Mouse (Mus musculus): Measurements from ENCODE around the gene Slc16a7. TPM values are rescaled to one million over a fixed set of nuclear protein-coding genes. Genes with fewer than 3 reads are reported as not detected.

The Slc16a7 gene
- polyA plus RNA-seq, 1 experiment from 2014 or later, result 27.8 TPM

DNA sequence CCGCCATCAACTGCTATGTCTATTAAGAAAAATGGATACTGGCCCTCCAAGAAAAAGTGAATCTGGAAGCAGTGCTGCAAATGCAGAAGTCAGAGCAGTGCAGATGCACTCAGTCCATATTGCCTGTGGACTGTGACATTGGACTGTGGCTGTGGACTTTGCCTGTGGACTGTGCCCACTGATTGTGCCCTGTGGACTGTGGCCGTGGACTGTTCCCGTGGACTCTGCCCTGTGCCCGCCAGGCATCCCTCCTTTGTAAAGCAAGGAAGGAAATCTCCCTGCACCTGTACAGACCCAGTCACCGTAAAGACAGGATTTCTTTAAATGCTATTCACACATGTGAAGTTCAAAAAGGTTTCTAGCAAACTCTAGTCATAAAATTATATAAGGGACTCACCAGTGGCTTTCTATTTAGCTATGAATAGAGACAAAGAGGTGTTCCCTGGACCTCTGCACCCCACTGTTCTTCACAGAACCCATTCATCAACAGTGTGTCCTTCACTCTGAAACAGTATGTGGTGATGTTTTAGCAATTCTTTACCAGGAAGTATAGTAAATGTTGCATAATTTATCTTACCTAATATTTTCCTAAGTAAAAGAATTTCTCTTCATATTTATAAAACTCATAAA lies 114.6 kb downstream of the Slc16a7 start:
- 94% methylated on average over 5 of the region's 5 CpGs for WGBS
- H3K4me3 ChIP-seq (replicated peaks; ENCODE audit: low read depth, low read length), result no peak overlapping the region
- no peak overlapping the region for H3K4me2 ChIP-seq (ENCODE audit: low read length)
- no peaks in the 10 kb centered on the region for H3K4me1 ChIP-seq (replicated peaks; ENCODE audit: insufficient read depth, low read length)
- DNase-seq (ENCODE audit: low spot score) (no peak), ATAC-seq (replicated peaks; ENCODE audit: low FRiP score, low read depth) (no peak)
- H3K27ac ChIP-seq, result no peak overlapping the region
- H3K27me3 ChIP-seq (ENCODE audit: insufficient read depth, low read length), result no peaks in the 10 kb centered on the region
- H3K9ac ChIP-seq (ENCODE audit: low read depth, low read length), result no peak overlapping the region
- H3K9me3 ChIP-seq (replicated peaks; ENCODE audit: low read length), result no peaks in the 10 kb centered on the region
- TF ChIP-seq CTCF (IDR thresholded peaks at IDR 0.05; ENCODE audit: low read depth), result no peak
- H3K36me3 ChIP-seq (ENCODE audit: insufficient read depth, low read length), result no peaks in the 10 kb centered on the region

DNA sequence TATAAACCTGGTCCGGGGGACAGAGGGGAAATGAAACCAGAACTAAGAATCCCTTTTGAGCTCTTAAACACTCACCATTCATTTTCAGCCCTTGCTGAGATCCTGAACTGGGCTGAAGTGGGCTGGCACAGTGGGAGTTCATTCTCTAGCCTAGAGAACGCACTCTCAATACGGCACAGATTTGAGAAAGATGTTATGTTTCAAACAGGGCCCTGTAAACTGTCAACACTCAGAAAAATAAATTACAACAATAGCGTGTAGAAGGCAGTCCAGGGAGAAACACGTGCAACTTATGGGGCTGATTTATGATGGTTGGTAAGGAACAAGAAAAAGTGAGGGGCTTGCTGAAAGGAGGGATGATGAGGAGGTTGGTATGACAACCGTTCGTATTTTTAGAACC lies 115.5 kb downstream of the Slc16a7 start:
- Histone ChIP-seq H3K4me1 (replicated peaks; ENCODE audit: insufficient read depth, low read length) (no peaks in the 10 kb centered on the region), H3K4me2 (ENCODE audit: low read length) (no peak overlapping the region), H3K36me3 (ENCODE audit: insufficient read depth, low read length) (no peaks in the 10 kb centered on the region), H3K9ac (ENCODE audit: low read depth, low read length) (no peak overlapping the region), H3K4me3 (replicated peaks; ENCODE audit: low read depth, low read length) (no peak overlapping the region), H3K9me3 (replicated peaks; ENCODE audit: low read length) (no peaks in the 10 kb centered on the region), H3K27ac (no peak overlapping the region), H3K27me3 (ENCODE audit: insufficient read depth, low read length) (no peaks in the 10 kb centered on the region)
- DNase-seq (ENCODE audit: low spot score), result no peak
- TF ChIP-seq CTCF (IDR thresholded peaks at IDR 0.05; ENCODE audit: low read depth), result no peak
- no peak for ATAC-seq (replicated peaks; ENCODE audit: low FRiP score, low read depth)
- WGBS, result 49% methylated on average over 7 of the region's 7 CpGs

DNA sequence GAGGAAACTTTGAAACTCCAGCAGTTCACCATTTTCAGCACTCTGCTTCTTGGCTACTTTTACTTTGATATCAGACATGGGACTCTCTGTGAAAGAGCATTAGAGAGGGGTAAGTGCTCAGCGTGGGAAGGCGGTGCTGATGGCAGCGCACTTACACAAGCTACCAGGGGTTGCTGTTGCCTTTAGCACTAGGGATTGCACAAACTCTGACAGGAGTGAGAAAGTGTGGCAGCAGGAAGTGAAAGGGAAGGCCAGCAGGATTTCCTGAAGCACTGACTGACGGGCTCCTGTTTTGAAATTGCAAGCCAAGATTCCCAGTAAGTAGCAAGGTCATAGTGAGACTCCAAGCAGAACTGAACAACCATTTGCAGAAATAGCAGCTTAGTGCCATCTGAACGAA lies 117.8 kb downstream of the Slc16a7 start:
- Histone ChIP-seq H3K27me3 (ENCODE audit: insufficient read depth, low read length) (no peaks in the 10 kb centered on the region), H3K27ac (no peak overlapping the region)

DNA sequence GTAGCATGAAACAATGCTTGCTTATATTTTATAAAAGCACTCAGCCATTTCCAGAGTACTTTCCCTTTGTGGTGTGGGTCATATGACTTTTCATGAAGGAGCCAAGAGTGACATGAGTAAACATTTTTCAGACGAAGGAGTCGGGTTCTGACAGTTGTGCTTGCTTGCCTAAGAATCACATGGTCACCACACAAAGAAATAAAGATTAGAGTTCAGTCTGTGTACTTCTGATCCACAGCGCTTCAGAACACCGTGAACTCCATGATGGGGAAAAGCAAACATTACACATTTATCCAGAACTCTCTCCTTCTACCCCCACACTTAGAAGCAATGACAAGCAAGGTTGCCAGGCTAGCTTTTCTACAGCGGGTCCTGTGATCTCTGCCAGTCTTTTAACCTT lies 119.0 kb downstream of the Slc16a7 start:
- Histone ChIP-seq H3K9ac (ENCODE audit: low read depth, low read length) (no peak overlapping the region), H3K36me3 (ENCODE audit: insufficient read depth, low read length) (no peaks in the 10 kb centered on the region), H3K4me1 (replicated peaks; ENCODE audit: insufficient read depth, low read length) (no peaks in the 10 kb centered on the region), H3K4me2 (ENCODE audit: low read length) (no peak overlapping the region), H3K27me3 (ENCODE audit: insufficient read depth, low read length) (no peaks in the 10 kb centered on the region), H3K27ac (no peak overlapping the region; the same call in 1 of the 2 replicates), H3K9me3 (replicated peaks; ENCODE audit: low read length) (no peaks in the 10 kb centered on the region), H3K4me3 (replicated peaks; ENCODE audit: low read depth, low read length) (no peak overlapping the region)
- WGBS, result 51% methylated on average over 5 of the region's 5 CpGs
- no peak for DNase-seq (ENCODE audit: low spot score)
- ATAC-seq (replicated peaks; ENCODE audit: low FRiP score, low read depth), result no peak
- TF ChIP-seq CTCF (IDR thresholded peaks at IDR 0.05; ENCODE audit: low read depth), result no peak

More for the DNA sequence above, 117.8 kb downstream of the Slc16a7 start:
- Histone ChIP-seq H3K4me3 (replicated peaks; ENCODE audit: low read depth, low read length) (no peak overlapping the region), H3K4me2 (ENCODE audit: low read length) (no peak overlapping the region), H3K36me3 (ENCODE audit: insufficient read depth, low read length) (no peaks in the 10 kb centered on the region), H3K9ac (ENCODE audit: low read depth, low read length) (no peak overlapping the region), H3K4me1 (replicated peaks; ENCODE audit: insufficient read depth, low read length) (no peaks in the 10 kb centered on the region), H3K9me3 (replicated peaks; ENCODE audit: low read length) (no peaks in the 10 kb centered on the region)
- TF ChIP-seq CTCF (IDR thresholded peaks at IDR 0.05; ENCODE audit: low read depth), result no peak
- no peak for DNase-seq (ENCODE audit: low spot score)
- ATAC-seq (replicated peaks; ENCODE audit: low FRiP score, low read depth), result no peak
- WGBS, result 63% methylated on average over 5 of the region's 5 CpGs

DNA sequence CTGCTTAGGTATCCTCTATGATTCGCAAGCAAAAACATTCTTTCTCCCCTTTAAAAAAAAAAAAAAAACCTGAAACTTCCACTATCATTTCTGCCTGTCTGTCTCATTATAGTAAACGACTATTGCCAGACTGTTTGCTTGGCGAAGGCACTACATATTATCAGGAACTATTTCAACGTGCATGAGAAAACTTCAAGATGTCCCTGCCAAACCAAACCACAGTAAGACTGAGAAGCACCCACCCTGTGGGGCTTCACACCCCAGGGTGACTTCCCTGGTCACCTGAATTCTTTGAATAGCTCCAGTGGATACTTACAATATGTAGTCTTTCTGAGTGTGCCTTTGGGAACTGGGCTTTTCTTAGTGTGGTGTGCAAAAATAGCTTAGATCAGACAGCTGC lies 122.9 kb downstream of the Slc16a7 start:
- H3K36me3 ChIP-seq (ENCODE audit: insufficient read depth, low read length), result no peaks in the 10 kb centered on the region
- H3K27ac ChIP-seq, result no peak overlapping the region
- no peak for TF ChIP-seq CTCF (IDR thresholded peaks at IDR 0.05; ENCODE audit: low read depth)
- ATAC-seq (replicated peaks; ENCODE audit: low FRiP score, low read depth) (no peak), DNase-seq (ENCODE audit: low spot score) (no peak)
- no peak overlapping the region for H3K9ac ChIP-seq (ENCODE audit: low read depth, low read length)
- no peak overlapping the region for H3K4me3 ChIP-seq (replicated peaks; ENCODE audit: low read depth, low read length)
- H3K4me2 ChIP-seq (ENCODE audit: low read length), result no peak overlapping the region
- H3K4me1 ChIP-seq (replicated peaks; ENCODE audit: insufficient read depth, low read length), result no peaks in the 10 kb centered on the region
- H3K27me3 ChIP-seq (ENCODE audit: insufficient read depth, low read length), result no peaks in the 10 kb centered on the region
- H3K9me3 ChIP-seq (replicated peaks; ENCODE audit: low read length), result no peaks in the 10 kb centered on the region
- WGBS, result 56% methylated on average over 4 of the region's 4 CpGs

DNA sequence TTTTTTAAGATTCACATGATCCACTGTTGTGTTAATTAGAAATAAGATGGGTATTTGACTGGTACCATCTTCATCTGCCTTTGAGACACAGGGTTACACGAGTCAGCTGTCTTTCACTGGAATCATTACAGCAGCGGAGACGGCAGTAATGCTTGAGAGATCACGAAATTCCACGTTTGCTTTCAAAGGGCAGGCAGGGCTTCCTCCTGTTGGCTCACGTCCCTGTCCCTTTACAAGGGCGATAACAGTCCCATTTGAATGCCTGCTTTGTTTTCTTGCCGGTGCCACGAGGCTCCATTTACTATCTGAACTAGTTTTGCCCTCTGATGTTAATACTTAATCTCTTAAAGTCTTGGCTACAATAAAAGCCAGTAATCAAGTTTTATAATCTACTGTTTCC lies 123.4 kb downstream of the Slc16a7 start:
- no peak for TF ChIP-seq CTCF (IDR thresholded peaks at IDR 0.05; ENCODE audit: low read depth)
- Histone ChIP-seq H3K4me3 (replicated peaks; ENCODE audit: low read depth, low read length) (no peak overlapping the region), H3K9ac (ENCODE audit: low read depth, low read length) (no peak overlapping the region), H3K27ac (no peak overlapping the region), H3K4me2 (ENCODE audit: low read length) (no peak overlapping the region), H3K27me3 (ENCODE audit: insufficient read depth, low read length) (no peaks in the 10 kb centered on the region), H3K36me3 (ENCODE audit: insufficient read depth, low read length) (no peaks in the 10 kb centered on the region), H3K9me3 (replicated peaks; ENCODE audit: low read length) (no peaks in the 10 kb centered on the region), H3K4me1 (replicated peaks; ENCODE audit: insufficient read depth, low read length) (no peaks in the 10 kb centered on the region)
- WGBS, result 27% methylated on average over 9 of the region's 9 CpGs
- ATAC-seq (replicated peaks; ENCODE audit: low FRiP score, low read depth), result no peak
- DNase-seq (ENCODE audit: low spot score), result no peak

DNA sequence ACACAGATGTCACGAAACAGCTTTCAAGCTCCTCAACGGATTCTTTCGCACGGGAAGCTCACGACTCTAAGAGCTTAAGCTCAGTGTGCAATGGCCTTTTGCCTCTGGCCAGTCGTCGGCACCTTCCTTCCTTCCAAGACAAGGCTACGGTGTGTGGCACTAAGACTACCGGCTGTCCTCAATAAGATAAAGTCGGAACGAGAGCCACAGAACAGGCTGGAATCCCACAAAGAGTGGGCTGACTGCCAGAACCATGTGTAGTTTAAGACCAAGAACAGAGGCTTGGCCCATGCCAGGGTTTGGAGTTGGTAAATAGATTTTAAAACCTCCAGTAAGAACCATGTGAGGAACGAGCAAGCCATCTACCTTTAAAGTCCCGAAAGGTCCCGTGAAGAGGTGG lies 123.8 kb downstream of the Slc16a7 start:
- no peak for DNase-seq (ENCODE audit: low spot score)
- 80% methylated on average over 14 of the region's 14 CpGs for WGBS
- no peak overlapping the region for H3K9ac ChIP-seq (ENCODE audit: low read depth, low read length)
- no peak for ATAC-seq (replicated peaks; ENCODE audit: low FRiP score, low read depth)
- H3K27ac ChIP-seq, result no peak overlapping the region
- no peak overlapping the region for H3K4me3 ChIP-seq (replicated peaks; ENCODE audit: low read depth, low read length)
- no peak overlapping the region for H3K4me2 ChIP-seq (ENCODE audit: low read length)
- H3K36me3 ChIP-seq (ENCODE audit: insufficient read depth, low read length), result no peaks in the 10 kb centered on the region
- H3K9me3 ChIP-seq (replicated peaks; ENCODE audit: low read length), result no peaks in the 10 kb centered on the region
- H3K4me1 ChIP-seq (replicated peaks; ENCODE audit: insufficient read depth, low read length), result no peaks in the 10 kb centered on the region
- no peaks in the 10 kb centered on the region for H3K27me3 ChIP-seq (ENCODE audit: insufficient read depth, low read length)
- no peak for TF ChIP-seq CTCF (IDR thresholded peaks at IDR 0.05; ENCODE audit: low read depth)
